Comparison of ENCODE assay signal across 15 mouse cellular contexts in the genomic region with DNA sequence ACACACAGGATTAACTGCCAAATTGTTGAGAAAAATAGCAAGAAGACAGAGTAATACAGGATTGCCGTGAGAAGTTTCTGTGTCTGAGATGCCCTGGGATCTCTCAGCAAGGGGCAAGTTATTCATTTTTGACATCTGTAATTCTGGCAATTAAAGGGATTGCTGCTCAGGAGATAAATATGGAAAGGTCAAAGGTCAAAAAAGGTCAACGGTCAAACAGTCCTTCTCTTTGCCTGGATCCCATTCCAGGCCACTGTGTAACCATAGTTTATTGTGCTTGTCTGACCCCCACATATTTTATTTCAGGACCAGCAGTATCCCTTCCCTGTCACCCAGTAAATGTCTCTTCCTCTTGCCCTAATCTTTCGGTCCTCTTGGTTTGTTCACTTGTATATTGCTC.
"Had no signal": no experiment of that assay in that cellular context is flagged by ENCODE, and none has a peak within 500 bp of the region (broad histone marks: within the 10 kb centered on the region; RNA-seq: fewer than 3 reads in every experiment).

No protein-coding gene starts in this region.

- H3K27ac ChIP-seq: limb, embryonic 12.5 days; liver, embryonic 14.5 days; macrophage; midbrain, embryonic 12.5 days; neural tube, embryonic 13.5 days; stomach, embryonic 15.5 days had no signal

- H3K9ac ChIP-seq: limb, embryonic 12.5 days; liver, embryonic 14.5 days; midbrain, embryonic 12.5 days; neural tube, embryonic 13.5 days; stomach, embryonic 15.5 days had no signal

- ATAC-seq: midbrain, embryonic 16.5 days had no signal

- H3K36me3 ChIP-seq: limb, embryonic 12.5 days; midbrain, embryonic 12.5 days; neural tube, embryonic 13.5 days; stomach, embryonic 15.5 days had no signal

- H3K9me3 ChIP-seq: limb, embryonic 12.5 days; midbrain, embryonic 12.5 days; neural tube, embryonic 13.5 days; stomach, embryonic 15.5 days had no signal

- H3K4me2 ChIP-seq: limb, embryonic 12.5 days; midbrain, embryonic 12.5 days; neural tube, embryonic 13.5 days; stomach, embryonic 15.5 days had no signal

- H3K4me1 ChIP-seq: limb, embryonic 12.5 days; megakaryocyte, embryonic 14.5 days; midbrain, embryonic 12.5 days; neural tube, embryonic 13.5 days; stomach, embryonic 15.5 days had no signal

- DNase-seq: liver; lung, adult 2 months; lung, postnatal 14 days; retina, postnatal 1 day; right cerebral cortex, postnatal 4 days; spleen, adult 18-20 months; thymus, postnatal 36 days had no signal

- H3K27me3 ChIP-seq: limb, embryonic 12.5 days; midbrain, embryonic 12.5 days; neural tube, embryonic 13.5 days; stomach, embryonic 15.5 days had no signal

- H3K4me3 ChIP-seq: limb, embryonic 12.5 days; megakaryocyte, embryonic 14.5 days; midbrain, embryonic 12.5 days; neural tube, embryonic 13.5 days; stomach, embryonic 15.5 days had no signal
